Mouse (Mus musculus) forebrain, embryonic 12.5 days (tissue): ENCODE data around the gene Dlg2. TPM values are rescaled to one million over a fixed set of nuclear protein-coding genes. Genes with fewer than 3 reads are reported as not detected.

Experiments used
- ATAC-seq: fragments of 200-750 bp; cut with Nextera tagmentation; 2 replicates; pipeline ENCODE4 v1.8.0; 2017; ENCODE audit warnings: moderate TSS enrichment; ENCODE audit not compliant: low FRiP score
- H3K27ac ChIP-seq: fragments of 300-500 bp; sonication (generic); 2 replicates; pipeline ENCODE4 v1.5.1; 2016; ENCODE audit warnings: mild to moderate bottlenecking
- H3K27me3 ChIP-seq: fragments of 300-500 bp; sonication (generic); 2 replicates; pipeline ENCODE4 v1.6.1; 2016; ENCODE audit warnings: mild to moderate bottlenecking
- H3K36me3 ChIP-seq: fragments of 300-500 bp; sonication (generic); replicated peaks from 2 replicates; pipeline ENCODE4 v1.6.1; 2016; ENCODE audit warnings: mild to moderate bottlenecking
- H3K4me1 ChIP-seq: fragments of 300-500 bp; sonication (generic); 2 replicates; pipeline ENCODE4 v1.6.1; 2016
- H3K4me2 ChIP-seq: fragments of 300-500 bp; sonication (generic); 2 replicates; pipeline ENCODE4 v1.6.1; 2016; ENCODE audit warnings: mild to moderate bottlenecking, moderate library complexity
- H3K4me3 ChIP-seq: fragments of 300-500 bp; sonication (generic); replicated peaks from 2 replicates; pipeline ENCODE4 v1.5.1; 2016; ENCODE audit warnings: mild to moderate bottlenecking
- H3K9ac ChIP-seq: fragments of 300-500 bp; sonication (generic); 2 replicates; pipeline ENCODE4 v1.6.1; 2016; ENCODE audit warnings: mild to moderate bottlenecking
- H3K9me3 ChIP-seq: fragments of 300-500 bp; sonication (generic); 2 replicates; pipeline ENCODE4 v1.6.1; 2016
- WGBS: fragments of 180-500 bp; shearing (Covaris S2); methylation state at CpG from one replicate; pipeline ENCODE4 v1.1.7; 2016; 5-methylcytosine and 5-hydroxymethylcytosine counted together
- polyA plus RNA-seq: library from polyadenylated mRNA; unstranded; fragments of >200 nt; fragmentation: Nextera tagmentation; extraction: Ambion mirVana; gene quantifications from 2 replicates; pipeline ENCODE4 v1.2.1, GENCODE M21; 2016

Gene Dlg2
- polyA plus RNA-seq, 1 experiment from 2014 or later: 6.5 TPM

- whole genome bisulfite sequencing: 20% methylated on average over 10 of the region's 10 CpGs
- Histone ChIP-seq H3K4me1 (peaks cover 12% of the 10 kb centered on the region), H3K36me3 (peaks cover 17% of the 10 kb centered on the region), H3K27ac (peak overlapping the region; percentile 91), H3K4me3 (peak overlapping the region; percentile 75), H3K4me2 (peak overlapping the region; percentile 59), H3K9ac (peak overlapping the region; percentile 70), H3K27me3 (peaks cover 8% of the 10 kb centered on the region; the same call in 1 of the 2 replicates), H3K9me3 (no peaks in the 10 kb centered on the region)
- ATAC-seq: peak; percentile 65
Observed at GRCm38 (mm10) chr7:90457517-90457916, 19.0 kb upstream of the Dlg2 start.

GRCm38 (mm10) chr7:90460330-90460729 is 16.1 kb upstream of the Dlg2 start:
- peaks cover 8% of the 10 kb centered on the region; the same call in 1 of the 2 replicates for H3K27me3 ChIP-seq
- 69% methylated on average over 10 of the region's 10 CpGs for WGBS
- H3K27ac ChIP-seq: no peak overlapping the region
- ATAC-seq: no peak
- no peak overlapping the region for H3K9ac ChIP-seq
- H3K36me3 ChIP-seq: no peaks in the 10 kb centered on the region
- H3K4me1 ChIP-seq: peaks cover 12% of the 10 kb centered on the region
- H3K4me2 ChIP-seq: no peak overlapping the region
- H3K4me3 ChIP-seq: no peak overlapping the region
- H3K9me3 ChIP-seq: no peaks in the 10 kb centered on the region

DNA sequence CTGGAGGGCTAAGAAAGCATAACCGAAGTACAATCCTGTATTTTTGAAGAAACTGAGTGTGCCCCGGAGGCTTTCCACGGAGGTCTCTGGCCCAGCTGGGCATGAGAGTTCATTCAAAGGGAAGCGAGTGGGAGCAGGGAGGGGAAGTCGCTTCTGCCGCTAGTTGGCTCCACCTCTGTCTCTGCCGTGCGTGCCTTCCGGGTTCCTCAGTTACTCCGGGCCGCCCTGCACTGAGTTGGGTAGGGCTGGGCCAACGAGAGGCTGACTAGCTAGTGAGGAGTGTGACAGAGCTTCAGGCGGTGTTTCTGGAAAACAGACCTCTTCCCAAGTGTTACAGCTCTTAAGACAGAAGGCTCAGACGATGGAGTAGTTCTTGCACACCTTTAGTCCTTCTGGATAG is 15.5 kb upstream of the Dlg2 start:
- no peaks in the 10 kb centered on the region for H3K36me3 ChIP-seq
- H3K4me1 ChIP-seq: peaks cover 9% of the 10 kb centered on the region
- peaks cover 8% of the 10 kb centered on the region; the same call in 1 of the 2 replicates for H3K27me3 ChIP-seq
- no peaks in the 10 kb centered on the region for H3K9me3 ChIP-seq
- no peak overlapping the region for H3K4me3 ChIP-seq
- H3K4me2 ChIP-seq: peak overlapping the region; percentile 22; the same call in 1 of the 2 replicates
- H3K9ac ChIP-seq: no peak overlapping the region
- no peak overlapping the region for H3K27ac ChIP-seq
- ATAC-seq: no peak
- WGBS: 19% methylated on average over 14 of the region's 14 CpGs

DNA sequence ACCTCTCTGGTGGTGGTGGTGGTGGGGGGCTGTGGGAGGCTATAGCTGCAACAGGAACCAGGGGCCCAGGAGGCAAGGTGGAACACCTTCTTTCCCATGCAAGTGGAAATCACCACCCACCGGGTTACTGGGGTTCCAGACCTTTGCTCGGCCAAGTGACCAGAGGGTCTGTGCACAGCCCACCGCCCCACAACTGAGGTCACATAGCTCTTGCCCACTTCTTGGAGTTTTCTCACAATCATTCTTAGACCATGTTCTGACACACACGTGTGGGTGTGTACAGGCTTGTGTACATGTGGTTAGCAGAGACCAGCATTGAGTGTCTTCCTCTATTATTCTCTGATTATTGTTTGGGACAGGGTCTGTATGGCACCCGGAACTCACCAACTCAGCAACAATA is 15.0 kb upstream of the Dlg2 start:
- Histone ChIP-seq H3K27me3 (peaks cover 8% of the 10 kb centered on the region; the same call in 1 of the 2 replicates), H3K4me1 (peaks cover 4% of the 10 kb centered on the region; the same call in 1 of the 2 replicates), H3K9me3 (no peaks in the 10 kb centered on the region), H3K36me3 (no peaks in the 10 kb centered on the region), H3K27ac (no peak overlapping the region), H3K4me2 (no peak overlapping the region), H3K9ac (no peak overlapping the region), H3K4me3 (no peak overlapping the region)
- WGBS: 94% methylated on average over 5 of the region's 5 CpGs
- ATAC-seq: no peak

GRCm38 (mm10) chr7:90473511-90473910 is 3.0 kb upstream of the Dlg2 start:
- no peak for ATAC-seq

DNA sequence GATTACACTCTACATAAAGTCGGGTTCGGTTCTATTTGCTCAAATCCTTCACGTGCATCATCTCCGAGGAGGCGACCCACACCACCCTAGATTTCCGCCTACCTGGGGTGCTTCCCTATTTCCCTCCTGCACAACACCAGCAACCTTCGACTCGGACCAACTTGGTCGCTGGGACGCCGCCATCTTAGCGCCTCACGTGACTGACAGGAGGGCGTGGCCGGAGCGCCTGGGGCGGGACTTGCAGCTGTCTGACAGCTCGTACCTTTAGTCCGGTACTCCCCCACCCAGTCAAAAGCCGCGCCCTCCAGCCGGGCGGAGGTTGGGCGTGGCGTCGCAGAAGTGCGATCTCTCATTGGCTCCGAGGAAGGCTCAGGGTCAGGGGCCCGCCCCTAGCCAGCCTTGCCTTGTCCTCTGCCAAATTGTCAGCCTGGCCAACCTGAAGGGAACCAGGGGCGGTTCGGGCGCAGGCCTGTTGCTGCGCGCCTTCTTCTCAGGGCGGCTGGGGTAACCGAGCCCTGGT is 619 bp upstream of the Dlg2 start, which contains the start of gene Tmem126b:
TSS of gene Tmem126b (minus strand) at position 209 of the 520 bp plus-strand sequence.
- peak within 1 kb of the TSS; percentile 31 for H3K27ac ChIP-seq
- peaks cover 2% of the 10 kb centered on the region; the same call in 1 of the 2 replicates for H3K27me3 ChIP-seq
- H3K36me3 ChIP-seq: no peaks in the 10 kb centered on the region
- H3K9ac ChIP-seq: peak within 1 kb of the TSS; percentile 62
- no peaks in the 10 kb centered on the region for H3K9me3 ChIP-seq
- peak within 1 kb of the TSS; percentile 82 for H3K4me2 ChIP-seq
- ATAC-seq: peak; percentile 100
- under 1% methylated on average over 36 of the region's 36 CpGs for WGBS
- H3K4me3 ChIP-seq: peak within 1 kb of the TSS; percentile 53
- peaks cover 14% of the 10 kb centered on the region for H3K4me1 ChIP-seq

More at GRCm38 (mm10) chr7:90473511-90473910, 3.0 kb upstream of the Dlg2 start:
- Histone ChIP-seq H3K4me3 (no peak overlapping the region), H3K4me1 (peaks cover 14% of the 10 kb centered on the region), H3K27me3 (peaks cover 2% of the 10 kb centered on the region; the same call in 1 of the 2 replicates), H3K27ac (no peak overlapping the region), H3K36me3 (0 out of 2 replicates have a peak, but pooled peaks cover 10% of the 10 kb centered on the region), H3K9ac (no peak overlapping the region), H3K4me2 (no peak overlapping the region), H3K9me3 (no peaks in the 10 kb centered on the region)
- WGBS: 74% methylated on average over 2 of the region's 2 CpGs

DNA sequence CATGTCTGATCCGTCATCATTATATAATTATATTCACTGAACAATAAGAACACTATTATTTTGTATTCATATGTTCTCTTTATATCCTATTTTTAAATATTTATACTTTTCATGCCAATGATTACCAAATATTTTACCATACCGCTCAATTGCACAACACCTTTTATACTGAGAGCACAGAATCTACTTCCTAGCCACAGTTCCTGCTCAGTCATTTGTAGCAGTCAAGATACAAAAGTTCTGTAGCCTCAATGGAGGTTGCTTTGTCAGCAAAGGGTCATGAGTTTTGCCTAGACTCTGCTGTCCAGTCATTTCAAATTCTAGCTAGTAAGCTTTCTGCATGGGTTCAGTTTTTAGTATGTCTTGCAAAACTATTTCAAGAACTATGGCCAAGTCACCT is 6.1 kb downstream of the Dlg2 start:
- Histone ChIP-seq H3K4me1 (no peaks in the 10 kb centered on the region), H3K36me3 (no peaks in the 10 kb centered on the region), H3K9ac (no peak overlapping the region), H3K4me2 (no peak overlapping the region), H3K27ac (no peak overlapping the region), H3K27me3 (no peaks in the 10 kb centered on the region), H3K4me3 (no peak overlapping the region), H3K9me3 (no peaks in the 10 kb centered on the region)
- ATAC-seq: no peak
- 86% methylated on average over 2 of the region's 2 CpGs for WGBS

DNA sequence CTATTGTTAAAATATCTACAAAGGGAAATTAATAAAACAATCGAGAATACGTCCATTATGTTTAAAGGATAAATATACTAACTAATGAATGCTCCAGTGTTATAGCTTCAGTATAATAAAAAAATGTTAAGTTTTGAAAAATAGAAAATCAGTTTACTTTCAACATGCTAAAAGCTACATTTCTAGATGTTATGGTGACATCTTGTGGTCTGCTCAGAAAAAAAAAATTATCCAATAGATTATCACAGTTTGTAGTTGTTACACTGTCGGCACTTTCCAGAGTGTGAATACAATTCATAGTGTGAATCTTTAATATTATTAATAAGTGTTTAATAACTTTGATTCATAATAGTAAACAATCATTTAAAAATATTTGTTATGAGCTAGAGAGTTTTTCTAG is 31.7 kb downstream of the Dlg2 start:
- Histone ChIP-seq H3K27ac (no peak overlapping the region), H3K27me3 (no peaks in the 10 kb centered on the region), H3K4me1 (no peaks in the 10 kb centered on the region), H3K9me3 (no peaks in the 10 kb centered on the region), H3K36me3 (no peaks in the 10 kb centered on the region), H3K9ac (no peak overlapping the region), H3K4me2 (no peak overlapping the region), H3K4me3 (no peak overlapping the region)
- ATAC-seq: no peak
- WGBS: 84% methylated on average over 3 of the region's 3 CpGs

- no peak overlapping the region for H3K9ac ChIP-seq
- no peak for ATAC-seq
- no peak overlapping the region for H3K4me3 ChIP-seq
- no peaks in the 10 kb centered on the region for H3K27me3 ChIP-seq
- no peak overlapping the region for H3K4me2 ChIP-seq
- H3K27ac ChIP-seq: no peak overlapping the region
- no peaks in the 10 kb centered on the region for H3K4me1 ChIP-seq
- no peaks in the 10 kb centered on the region for H3K36me3 ChIP-seq
- H3K9me3 ChIP-seq: no peaks in the 10 kb centered on the region
Observed at GRCm38 (mm10) chr7:90512293-90512692, 35.8 kb downstream of the Dlg2 start.

GRCm38 (mm10) chr7:90539481-90540402 is 63.3 kb downstream of the Dlg2 start:
- Histone ChIP-seq H3K4me3 (no peak overlapping the region), H3K9me3 (no peaks in the 10 kb centered on the region), H3K27ac (no peak overlapping the region), H3K36me3 (no peaks in the 10 kb centered on the region), H3K4me2 (no peak overlapping the region), H3K4me1 (0 out of 2 replicates have a peak, but pooled peaks cover 3% of the 10 kb centered on the region), H3K27me3 (no peaks in the 10 kb centered on the region), H3K9ac (no peak overlapping the region)
- WGBS: 25% methylated on average over 9 of the region's 9 CpGs
- ATAC-seq: peak; percentile 65; the same call in 1 of the 2 replicates

DNA sequence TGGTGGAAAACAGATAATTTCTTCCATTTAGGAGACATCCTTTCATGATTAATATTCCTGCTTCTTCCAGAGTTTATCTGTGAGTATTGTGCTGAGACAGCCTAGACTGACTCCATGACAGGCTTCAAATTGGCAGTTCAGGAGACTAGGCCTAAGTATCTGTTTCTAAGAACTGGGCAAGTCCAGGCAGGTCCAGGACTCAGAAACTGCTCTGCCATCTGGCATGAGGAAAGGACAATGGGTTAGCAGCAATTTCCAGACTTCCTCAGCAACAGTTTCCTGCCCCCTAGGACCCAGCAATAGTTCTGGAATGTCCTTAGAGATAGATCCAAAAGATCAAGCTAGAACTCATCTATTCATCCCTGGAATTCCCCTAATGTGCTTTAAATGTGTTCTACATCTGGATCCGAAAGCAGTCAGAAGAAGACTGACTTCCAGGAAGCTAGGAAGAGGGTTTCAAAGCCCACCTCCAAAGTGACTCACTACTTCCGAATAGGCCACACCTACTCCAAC is 64.4 kb downstream of the Dlg2 start:
- no peak overlapping the region for H3K4me3 ChIP-seq
- no peak for ATAC-seq
- H3K36me3 ChIP-seq: no peaks in the 10 kb centered on the region
- H3K4me1 ChIP-seq: 0 out of 2 replicates have a peak, but pooled peaks cover 3% of the 10 kb centered on the region
- H3K27me3 ChIP-seq: no peaks in the 10 kb centered on the region
- H3K9ac ChIP-seq: no peak overlapping the region
- no peak overlapping the region for H3K27ac ChIP-seq
- H3K9me3 ChIP-seq: no peaks in the 10 kb centered on the region
- no peak overlapping the region for H3K4me2 ChIP-seq
- WGBS: 92% methylated on average over 2 of the region's 2 CpGs

DNA sequence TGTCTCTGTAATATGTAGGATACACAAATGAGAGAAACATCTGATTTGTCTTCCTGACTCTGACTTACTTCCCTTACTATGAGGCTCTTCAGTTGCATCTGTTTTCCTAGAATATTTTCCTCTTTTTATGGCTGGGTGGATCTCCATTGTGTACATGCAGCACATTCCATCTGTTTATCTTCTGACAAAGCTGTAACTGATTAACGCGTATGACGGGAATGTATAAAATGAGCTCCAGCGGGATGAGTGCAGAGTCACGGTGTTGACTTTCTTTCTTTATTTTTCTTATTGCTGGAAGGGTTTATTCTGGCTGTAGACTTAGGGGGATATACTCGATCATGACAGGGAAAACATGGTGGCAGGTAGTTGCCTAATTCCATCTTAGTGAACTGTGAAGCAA is 76.9 kb downstream of the Dlg2 start:
- Histone ChIP-seq H3K9ac (no peak overlapping the region), H3K27me3 (no peaks in the 10 kb centered on the region), H3K4me1 (no peaks in the 10 kb centered on the region), H3K4me3 (no peak overlapping the region), H3K9me3 (no peaks in the 10 kb centered on the region), H3K27ac (no peak overlapping the region), H3K36me3 (no peaks in the 10 kb centered on the region), H3K4me2 (no peak overlapping the region)
- 85% methylated on average over 6 of the region's 6 CpGs for WGBS
- no peak for ATAC-seq
